Mouse (Mus musculus): Measurements from ENCODE around the gene Mctp2.

DNA sequence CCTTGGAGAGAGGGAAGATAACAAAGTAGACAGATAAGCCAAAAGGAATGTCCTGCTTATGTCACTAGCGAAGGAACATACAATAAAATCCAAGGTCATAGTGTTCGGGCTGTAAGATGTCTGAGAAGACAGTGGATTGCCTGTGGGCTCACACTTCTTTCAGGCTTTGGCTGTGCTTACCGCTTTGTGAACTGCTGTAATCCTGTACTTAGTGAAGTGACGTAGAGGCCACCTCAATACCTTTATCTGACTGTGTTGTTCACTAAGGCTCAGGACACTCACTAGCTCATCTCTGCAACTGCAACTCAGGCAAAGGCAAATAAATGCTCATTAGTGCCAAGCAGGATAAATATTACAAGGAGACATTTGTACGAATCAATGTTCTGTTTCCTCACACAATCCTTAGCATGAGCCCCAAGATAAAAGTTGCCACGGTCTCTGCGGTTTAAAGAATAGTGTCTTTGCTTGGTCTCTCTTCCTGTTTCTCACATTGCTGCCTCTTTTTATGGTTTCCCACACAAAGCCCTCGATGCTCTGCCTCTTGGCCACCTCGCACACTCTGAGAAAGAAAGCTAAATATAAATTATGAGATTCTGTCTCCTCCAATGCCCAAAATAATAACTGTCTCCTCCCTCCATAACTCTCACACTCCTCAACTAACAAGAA is 8.1 kb upstream of the Mctp2 start:
- TF ChIP-seq CTCF (IDR thresholded peaks at IDR 0.05; ENCODE audit: insufficient read depth, low read depth, low read length) (no peak), POLR2A (IDR thresholded peaks at IDR 0.05; ENCODE audit: insufficient read depth, low read depth, low read length) (no peak)

All from olfactory bulb, adult 2 months (tissue).